Mouse (Mus musculus): ENCODE data around the gene Chrdl2. TPM values are rescaled to one million over a fixed set of nuclear protein-coding genes. Genes with fewer than 3 reads are reported as not detected.

The Chrdl2 gene
- polyA plus RNA-seq, 1 experiment: not detected

- Histone ChIP-seq H3K27ac (ENCODE audit: insufficient read depth, low read length) (no peak overlapping the region), H3K4me3 (ENCODE audit: insufficient read depth, low read length) (no peak overlapping the region), H3K4me1 (ENCODE audit: control insufficient read depth, insufficient read depth, low read length) (no peaks in the 10 kb centered on the region)
- TF ChIP-seq CTCF (IDR thresholded peaks at IDR 0.05; ENCODE audit: borderline replicate concordance, insufficient read depth, low read length) (no peak), POLR2A (IDR thresholded peaks at IDR 0.05; ENCODE audit: low read depth, low read length) (no peak)
These were observed 2.8 kb downstream of the Chrdl2 start for GRCm38 (mm10) chr7:100008765-100009164.

- Histone ChIP-seq H3K27ac (ENCODE audit: insufficient read depth, low read length) (no peak overlapping the region), H3K4me1 (ENCODE audit: control insufficient read depth, insufficient read depth, low read length) (no peaks in the 10 kb centered on the region), H3K4me3 (ENCODE audit: insufficient read depth, low read length) (no peak overlapping the region)
- peak; percentile 80 for TF ChIP-seq CTCF (IDR thresholded peaks at IDR 0.05; ENCODE audit: borderline replicate concordance, insufficient read depth, low read length)
- TF ChIP-seq POLR2A (IDR thresholded peaks at IDR 0.05; ENCODE audit: low read depth, low read length): no peak
These were observed 3.7 kb downstream of the Chrdl2 start for GRCm38 (mm10) chr7:100009640-100010039.

DNA sequence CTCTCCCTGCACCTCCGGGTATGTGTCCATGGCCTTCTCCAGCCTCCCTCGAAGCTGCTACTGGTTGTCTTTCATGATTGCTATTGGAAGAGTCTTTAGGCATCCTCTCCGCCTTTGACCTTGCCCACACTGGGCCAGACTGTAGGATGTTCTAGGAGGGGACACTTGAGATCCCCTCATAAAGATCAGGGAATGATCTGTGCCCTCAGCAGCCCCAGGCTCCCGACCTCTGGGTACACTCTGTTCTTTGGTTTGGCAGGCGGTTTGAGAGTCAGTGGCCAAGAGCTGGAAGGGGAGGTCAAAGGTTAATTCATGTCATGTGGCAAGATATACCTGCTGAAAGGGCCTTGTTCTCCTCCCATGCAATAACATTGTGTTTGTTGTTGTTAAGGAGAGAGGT lies 4.7 kb downstream of the Chrdl2 start:
- TF ChIP-seq POLR2A (IDR thresholded peaks at IDR 0.05; ENCODE audit: low read depth, low read length) (no peak), CTCF (IDR thresholded peaks at IDR 0.05; ENCODE audit: borderline replicate concordance, insufficient read depth, low read length) (no peak)
- Histone ChIP-seq H3K4me3 (ENCODE audit: insufficient read depth, low read length) (no peak overlapping the region), H3K4me1 (ENCODE audit: control insufficient read depth, insufficient read depth, low read length) (no peaks in the 10 kb centered on the region), H3K27ac (ENCODE audit: insufficient read depth, low read length) (no peak overlapping the region)

DNA sequence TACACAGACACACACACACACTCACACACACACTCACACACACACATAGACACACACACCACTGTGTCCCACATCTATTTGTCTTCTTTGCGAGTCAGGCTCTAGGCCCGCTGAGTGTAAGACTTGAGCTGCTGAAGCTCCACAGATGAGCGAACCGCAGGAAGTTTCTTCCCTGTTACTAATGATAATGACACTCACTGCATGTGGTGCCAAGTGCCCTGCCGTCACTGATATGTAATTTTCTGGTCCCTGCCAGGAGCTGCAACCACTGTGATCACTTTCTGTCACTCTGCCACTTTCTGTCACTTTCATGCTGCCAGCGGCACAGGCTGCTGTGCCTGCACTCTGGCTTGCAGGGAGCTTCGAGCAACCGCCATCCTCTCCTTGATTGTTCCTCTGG lies 6.1 kb downstream of the Chrdl2 start:
- TF ChIP-seq CTCF (IDR thresholded peaks at IDR 0.05; ENCODE audit: borderline replicate concordance, insufficient read depth, low read length): no peak
- TF ChIP-seq POLR2A (IDR thresholded peaks at IDR 0.05; ENCODE audit: low read depth, low read length): no peak

GRCm38 (mm10) chr7:100012515-100012914 lies 6.5 kb downstream of the Chrdl2 start:
- no peak overlapping the region for H3K27ac ChIP-seq (ENCODE audit: insufficient read depth, low read length)
- no peak overlapping the region for H3K4me3 ChIP-seq (ENCODE audit: insufficient read depth, low read length)
- TF ChIP-seq POLR2A (IDR thresholded peaks at IDR 0.05; ENCODE audit: low read depth, low read length): no peak
- TF ChIP-seq CTCF (IDR thresholded peaks at IDR 0.05; ENCODE audit: borderline replicate concordance, insufficient read depth, low read length): no peak
- no peaks in the 10 kb centered on the region for H3K4me1 ChIP-seq (ENCODE audit: control insufficient read depth, insufficient read depth, low read length)

More for the DNA sequence above, 6.1 kb downstream of the Chrdl2 start:
- Histone ChIP-seq H3K4me3 (ENCODE audit: insufficient read depth, low read length) (no peak overlapping the region), H3K4me1 (ENCODE audit: control insufficient read depth, insufficient read depth, low read length) (no peaks in the 10 kb centered on the region), H3K27ac (ENCODE audit: insufficient read depth, low read length) (no peak overlapping the region)

DNA sequence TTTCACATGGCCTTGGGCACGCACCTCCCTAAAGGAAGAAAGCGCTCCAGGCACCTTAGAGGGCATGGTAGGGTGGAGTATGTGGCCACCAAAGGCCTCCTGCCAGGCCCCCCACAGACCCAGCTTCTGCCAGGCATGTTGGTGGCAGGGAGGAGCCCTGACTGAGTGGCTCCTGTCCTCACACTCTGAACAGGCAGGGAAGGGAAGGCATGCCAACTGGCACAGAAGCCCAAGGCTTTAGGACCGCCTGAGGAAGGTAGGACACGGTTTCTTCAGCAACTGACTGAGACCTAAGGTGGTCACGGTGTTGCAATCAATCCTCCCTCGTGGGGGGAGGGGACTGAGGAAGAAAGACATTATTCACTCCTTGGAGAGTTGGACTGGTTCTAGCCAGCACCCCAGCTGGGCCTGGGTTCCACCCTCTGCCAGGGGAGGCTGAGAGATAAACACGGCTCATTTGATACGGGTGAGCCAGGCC lies 8.2 kb downstream of the Chrdl2 start:
- Histone ChIP-seq H3K4me1 (ENCODE audit: control insufficient read depth, insufficient read depth, low read length) (no peaks in the 10 kb centered on the region), H3K4me3 (ENCODE audit: insufficient read depth, low read length) (no peak overlapping the region), H3K27ac (ENCODE audit: insufficient read depth, low read length) (no peak overlapping the region)
- TF ChIP-seq POLR2A (IDR thresholded peaks at IDR 0.05; ENCODE audit: low read depth, low read length): no peak
- no peak for TF ChIP-seq CTCF (IDR thresholded peaks at IDR 0.05; ENCODE audit: borderline replicate concordance, insufficient read depth, low read length)

- Histone ChIP-seq H3K4me3 (ENCODE audit: insufficient read depth, low read length) (no peak overlapping the region), H3K4me1 (ENCODE audit: control insufficient read depth, insufficient read depth, low read length) (no peaks in the 10 kb centered on the region), H3K27ac (ENCODE audit: insufficient read depth, low read length) (no peak overlapping the region)
- TF ChIP-seq CTCF (IDR thresholded peaks at IDR 0.05; ENCODE audit: borderline replicate concordance, insufficient read depth, low read length) (no peak), POLR2A (IDR thresholded peaks at IDR 0.05; ENCODE audit: low read depth, low read length) (no peak)
These were observed 11.1 kb downstream of the Chrdl2 start for GRCm38 (mm10) chr7:100017056-100017455.

DNA sequence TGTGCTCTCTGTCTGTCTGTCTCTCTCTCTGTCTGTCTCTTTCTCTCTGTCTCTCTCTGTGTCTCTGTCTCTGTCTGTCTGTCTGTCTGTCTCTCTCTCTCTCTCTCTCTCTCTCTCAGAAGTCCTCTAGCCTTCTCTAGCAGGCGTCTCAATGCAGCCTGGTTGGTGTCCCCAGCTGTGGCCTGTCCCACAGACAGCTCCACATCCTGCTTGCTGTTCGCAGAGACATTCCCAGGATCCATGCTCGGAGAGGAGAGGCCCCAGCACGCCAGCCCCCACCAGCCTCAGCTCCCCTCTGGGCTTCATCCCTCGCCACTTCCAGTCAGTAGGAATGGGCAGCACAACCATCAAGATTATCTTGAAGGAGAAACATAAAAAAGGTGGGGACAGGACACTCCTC lies 21.4 kb downstream of the Chrdl2 start:
- Histone ChIP-seq H3K27ac (ENCODE audit: insufficient read depth, low read length) (no peak overlapping the region), H3K4me1 (ENCODE audit: control insufficient read depth, insufficient read depth, low read length) (no peaks in the 10 kb centered on the region), H3K4me3 (ENCODE audit: insufficient read depth, low read length) (no peak overlapping the region)
- TF ChIP-seq POLR2A (IDR thresholded peaks at IDR 0.05; ENCODE audit: low read depth, low read length) (no peak), CTCF (IDR thresholded peaks at IDR 0.05; ENCODE audit: borderline replicate concordance, insufficient read depth, low read length) (no peak)

GRCm38 (mm10) chr7:100029307-100029706 lies 23.3 kb downstream of the Chrdl2 start:
- no peak overlapping the region for H3K4me3 ChIP-seq (ENCODE audit: insufficient read depth, low read length)
- H3K4me1 ChIP-seq (ENCODE audit: control insufficient read depth, insufficient read depth, low read length): no peaks in the 10 kb centered on the region
- TF ChIP-seq CTCF (IDR thresholded peaks at IDR 0.05; ENCODE audit: borderline replicate concordance, insufficient read depth, low read length) (peak; percentile 38; the same call in 1 of the 2 replicates), POLR2A (IDR thresholded peaks at IDR 0.05; ENCODE audit: low read depth, low read length) (no peak)
- no peak overlapping the region for H3K27ac ChIP-seq (ENCODE audit: insufficient read depth, low read length)

DNA sequence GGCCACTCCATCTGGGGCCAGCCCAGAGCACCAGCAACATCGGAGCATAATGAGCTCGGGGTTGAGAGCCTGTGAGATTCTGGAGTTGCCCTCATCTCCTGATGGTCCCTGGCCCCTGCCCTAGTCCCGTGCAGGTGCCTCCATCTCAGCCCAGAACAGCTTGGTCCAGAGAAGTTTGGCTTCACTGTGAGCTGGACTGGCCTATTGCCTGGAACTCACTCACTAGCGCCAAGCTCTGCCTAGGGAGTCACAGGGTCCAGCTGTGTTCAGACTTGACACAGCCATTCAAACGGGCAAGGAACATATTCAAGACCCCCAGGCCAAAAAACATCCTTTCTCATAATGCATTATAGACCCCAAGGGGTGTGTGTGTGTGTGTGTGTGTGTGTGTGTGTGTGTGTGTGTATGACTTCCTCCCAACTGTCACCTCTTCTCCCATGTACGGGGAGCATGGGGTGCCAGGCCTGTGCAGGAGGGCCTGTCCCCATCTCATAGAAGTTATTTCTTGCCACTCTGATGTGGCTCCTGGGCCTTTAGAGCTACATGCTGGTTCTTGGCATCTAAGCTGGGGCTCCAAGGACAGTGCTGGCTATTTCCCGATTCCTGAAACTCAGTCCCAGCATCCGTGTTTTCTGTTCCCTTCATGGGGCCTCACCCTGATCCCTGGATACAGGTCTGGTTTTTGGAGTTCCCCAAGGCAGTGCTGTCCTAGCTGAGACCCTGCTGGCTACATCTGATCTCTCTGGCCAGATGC lies 25.2 kb downstream of the Chrdl2 start:
- Histone ChIP-seq H3K4me3 (ENCODE audit: insufficient read depth, low read length) (no peak overlapping the region), H3K27ac (ENCODE audit: insufficient read depth, low read length) (no peak overlapping the region), H3K4me1 (ENCODE audit: control insufficient read depth, insufficient read depth, low read length) (no peaks in the 10 kb centered on the region)
- TF ChIP-seq POLR2A (IDR thresholded peaks at IDR 0.05; ENCODE audit: low read depth, low read length) (no peak), CTCF (IDR thresholded peaks at IDR 0.05; ENCODE audit: borderline replicate concordance, insufficient read depth, low read length) (no peak)

All from embryonic fibroblast, embryonic 13.5 days (primary cell).